Mouse (Mus musculus) thymus, postnatal 36 days (tissue): ENCODE measurements around the gene Cyb561.
A peak's percentile ranks its signal among the peaks of the same experiment; 100 is the strongest.

Experiments
- DNase-seq, 2 experiments: peaks; one replicate each; pipeline ENCODE4 v3.0.0; 2022; ENCODE audit warnings: mixed read lengths in 2 of 2

Cyb561 gene

DNA sequence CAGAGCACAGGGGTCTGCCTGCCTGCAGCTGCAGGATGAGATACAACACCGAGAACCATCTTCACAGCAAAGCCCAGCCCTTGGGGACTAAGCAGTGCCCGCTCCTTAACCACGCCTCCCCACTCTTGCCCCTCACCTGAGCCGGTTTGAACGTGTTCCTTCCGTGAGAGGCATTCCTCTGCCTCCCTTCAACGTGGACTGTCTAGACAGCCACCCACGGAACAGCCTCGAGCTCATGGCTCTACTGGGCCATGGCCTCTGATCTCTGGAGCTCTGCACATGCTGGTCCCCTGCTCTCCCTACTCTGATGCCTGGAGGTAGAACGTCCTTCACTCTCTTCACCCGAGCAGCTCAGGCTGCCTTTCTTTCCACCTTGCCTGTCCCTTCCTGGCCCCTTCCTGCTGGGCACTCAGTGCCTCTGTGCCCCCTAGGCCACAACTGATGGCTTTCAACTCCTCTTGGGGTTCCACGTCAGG is at the start of gene Cyb561:
Cyb561 (minus strand) TSS at position 426 of the 476 bp plus-strand sequence.
- DNase-seq, result no peak

GRCm38 (mm10) chr11:106001718-106002117 is 48.6 kb upstream of the Cyb561 start:
- no peak for DNase-seq

DNA sequence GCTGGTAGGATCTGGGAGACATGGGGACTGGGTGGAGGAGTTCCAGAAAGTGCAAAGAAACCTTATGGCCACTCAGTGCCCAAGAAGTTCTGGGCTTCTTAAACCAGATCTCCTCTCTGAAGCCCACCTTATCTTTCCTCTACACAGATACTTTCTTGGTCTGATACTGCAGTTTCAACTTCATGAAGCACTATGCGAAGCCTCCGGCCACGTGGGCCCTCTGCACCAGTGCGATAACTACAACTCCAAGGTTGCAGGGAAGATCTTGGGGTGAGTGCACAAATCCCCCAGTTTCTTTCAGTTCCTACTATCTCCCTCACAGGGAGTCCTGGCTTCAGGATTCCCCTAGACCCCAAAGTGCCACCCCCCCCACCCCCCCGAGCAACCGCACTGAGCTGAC is 46.9 kb upstream of the Cyb561 start:
- DNase-seq, result no peak

- DNase-seq, result no peak
These were observed 41.2 kb upstream of the Cyb561 start, which contains the start of gene Ace3 for GRCm38 (mm10) chr11:105994375-105994774. Gene Ace3 (plus strand): TSS chr11:105994675.

GRCm38 (mm10) chr11:105990231-105990630 is 37.1 kb upstream of the Cyb561 start:
- no peak for DNase-seq

DNA sequence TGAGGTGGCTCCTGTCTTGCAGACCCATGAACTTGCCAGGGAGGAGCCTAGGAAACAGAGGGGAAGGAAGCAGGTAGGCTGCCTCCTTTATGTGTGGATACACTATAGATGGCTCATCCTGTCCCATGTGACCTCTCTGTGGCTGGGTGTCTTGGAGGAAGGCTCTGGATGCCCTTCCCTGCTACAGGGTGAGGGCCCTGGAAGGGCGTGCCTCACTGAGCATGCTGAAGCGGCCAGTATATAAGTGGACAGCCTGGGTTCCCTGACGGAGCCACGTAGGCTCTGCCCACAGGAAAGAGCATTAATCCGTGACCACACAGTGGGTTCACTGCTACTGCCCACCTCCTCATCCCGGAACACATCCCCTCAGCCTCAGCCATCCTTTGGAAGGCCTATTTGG is 36.3 kb upstream of the Cyb561 start:
- no peak for DNase-seq

- DNase-seq, result no peak
These were observed 34.3 kb upstream of the Cyb561 start for GRCm38 (mm10) chr11:105987446-105987845.

DNA sequence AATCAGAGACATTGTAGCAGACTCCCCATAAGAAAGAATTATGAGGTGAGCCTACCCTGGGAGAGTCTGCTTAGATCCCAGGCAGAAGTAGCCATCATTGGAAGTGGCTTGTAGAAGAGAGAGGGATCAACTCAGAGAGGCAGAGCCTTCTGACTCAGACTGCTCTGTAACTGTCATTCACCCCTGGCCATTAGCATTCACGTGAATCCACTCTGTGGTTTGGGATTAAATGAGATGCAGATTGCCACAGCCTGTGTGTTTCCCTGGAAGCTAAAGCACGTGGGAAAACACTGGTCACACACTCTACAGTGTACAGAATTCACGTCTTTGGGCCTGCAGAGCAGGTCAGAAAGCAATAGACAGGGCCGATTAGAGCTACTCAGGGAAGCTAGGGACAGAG is 31.3 kb upstream of the Cyb561 start:
- no peak for DNase-seq

- no peak for DNase-seq
These were observed 25.5 kb upstream of the Cyb561 start for GRCm38 (mm10) chr11:105978634-105979033.

GRCm38 (mm10) chr11:105978232-105978631 is 25.1 kb upstream of the Cyb561 start:
- DNase-seq, result no peak

GRCm38 (mm10) chr11:105975636-105976035 is 22.5 kb upstream of the Cyb561 start:
- no peak for DNase-seq

GRCm38 (mm10) chr11:105975050-105975449 is 21.9 kb upstream of the Cyb561 start:
- DNase-seq, result no peak

DNA sequence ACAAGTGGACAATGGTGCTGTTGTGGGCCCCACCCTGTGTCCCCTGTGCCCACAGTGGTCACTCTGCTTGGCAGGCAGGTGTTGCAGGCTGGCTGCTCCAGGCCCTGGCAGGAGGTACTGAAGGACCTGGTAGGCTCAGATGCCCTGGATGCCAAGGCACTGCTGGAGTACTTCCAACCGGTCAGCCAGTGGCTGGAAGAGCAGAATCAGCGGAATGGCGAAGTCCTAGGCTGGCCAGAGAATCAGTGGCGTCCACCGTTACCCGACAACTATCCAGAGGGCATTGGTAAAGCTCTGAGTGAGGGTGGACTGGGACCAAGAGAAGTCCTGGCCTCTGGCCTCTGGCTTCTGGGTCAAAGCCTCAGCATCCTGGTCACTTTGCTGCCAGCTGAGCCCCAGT is 21.5 kb upstream of the Cyb561 start:
- no peak for DNase-seq

GRCm38 (mm10) chr11:105969516-105969915 is 16.4 kb upstream of the Cyb561 start:
- DNase-seq, result peak in 1 of 2 experiments; percentile 13

GRCm38 (mm10) chr11:105968948-105969347 is 15.8 kb upstream of the Cyb561 start:
- no peak for DNase-seq

- DNase-seq, result no peak
These were observed 14.8 kb upstream of the Cyb561 start, which contains the start of gene Ace for GRCm38 (mm10) chr11:105967741-105968574. Gene Ace (plus strand): TSS chr11:105967945.

DNA sequence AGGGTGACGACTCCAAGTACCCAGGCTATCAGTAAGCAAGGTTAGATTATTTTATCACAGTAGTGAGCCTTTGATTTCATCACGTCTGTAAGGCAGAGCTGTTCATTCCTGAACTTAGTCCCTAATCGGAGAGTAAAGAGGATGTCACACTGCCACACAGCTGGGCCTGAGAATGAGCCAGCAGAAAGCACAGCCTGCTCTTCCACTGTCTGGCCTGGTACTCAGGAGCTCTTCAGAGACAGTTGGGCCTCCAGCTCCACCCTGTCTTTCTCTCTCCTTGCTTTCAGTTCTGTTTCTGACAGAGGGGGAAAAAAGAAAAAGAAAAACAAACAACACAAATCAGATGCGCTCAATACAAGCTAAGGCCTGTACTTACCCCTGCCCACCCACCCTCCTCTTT is 13.2 kb upstream of the Cyb561 start:
- no peak for DNase-seq

DNA sequence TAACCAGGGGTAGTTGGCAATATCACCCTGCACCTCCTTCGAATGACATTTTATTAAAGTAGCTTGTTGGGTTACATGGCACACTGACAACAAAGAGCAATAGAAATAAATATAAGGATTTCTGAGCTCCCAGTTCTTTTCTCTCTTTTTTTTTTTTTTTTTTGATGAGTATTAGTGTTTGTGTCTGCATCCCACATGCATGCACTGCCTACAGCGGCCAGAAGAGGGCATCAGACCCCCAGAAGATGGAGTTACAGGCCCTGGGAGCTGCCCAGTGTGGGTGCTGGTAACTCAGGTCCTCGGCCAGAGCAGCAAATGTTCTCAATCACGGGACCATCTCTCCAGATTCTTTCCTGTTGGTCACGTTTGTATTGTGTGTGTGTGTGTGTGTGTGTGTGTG is 11.6 kb upstream of the Cyb561 start:
- no peak for DNase-seq

DNA sequence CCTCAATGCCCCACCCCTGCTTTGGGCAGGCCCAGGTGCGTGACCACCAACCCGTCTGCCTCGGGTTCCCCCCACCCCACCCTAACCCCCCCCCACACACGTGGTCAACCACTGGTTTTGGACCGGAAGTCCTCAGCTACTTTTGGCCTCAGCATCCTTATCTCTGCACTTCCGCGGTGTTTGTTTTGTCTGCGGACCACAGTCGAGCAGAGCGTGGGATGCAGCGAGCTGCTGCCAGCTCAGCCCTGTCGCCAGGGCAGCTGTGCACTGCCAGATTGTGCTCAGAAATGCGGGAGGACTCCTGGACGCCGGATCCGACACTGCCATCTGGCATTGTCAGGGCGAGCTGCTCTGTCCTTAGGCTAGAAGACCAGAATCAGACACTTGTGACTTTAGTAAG is 6.2 kb upstream of the Cyb561 start:
- DNase-seq, result no peak

GRCm38 (mm10) chr11:105958566-105958965 is 5.4 kb upstream of the Cyb561 start:
- DNase-seq, result no peak

DNA sequence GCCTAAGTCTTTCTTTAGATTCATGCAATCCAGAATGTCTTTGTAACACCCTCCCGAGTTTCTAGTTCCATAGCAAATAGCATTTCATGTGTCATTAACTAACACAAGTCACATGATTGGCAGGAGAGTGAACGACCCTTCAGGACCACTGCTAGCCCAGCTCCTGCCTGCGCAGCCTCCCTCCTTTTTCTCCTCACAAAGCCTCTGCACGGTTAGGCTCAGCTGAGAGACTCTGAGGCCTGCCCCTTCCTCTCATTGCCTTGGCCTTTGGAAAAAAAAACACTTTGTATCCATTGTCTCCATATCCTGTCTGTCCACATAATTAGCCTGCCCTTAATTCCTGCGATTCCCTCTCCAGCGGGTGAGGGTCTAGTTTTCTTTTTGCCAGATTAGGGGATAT is 4.4 kb upstream of the Cyb561 start:
- DNase-seq, result no peak

DNA sequence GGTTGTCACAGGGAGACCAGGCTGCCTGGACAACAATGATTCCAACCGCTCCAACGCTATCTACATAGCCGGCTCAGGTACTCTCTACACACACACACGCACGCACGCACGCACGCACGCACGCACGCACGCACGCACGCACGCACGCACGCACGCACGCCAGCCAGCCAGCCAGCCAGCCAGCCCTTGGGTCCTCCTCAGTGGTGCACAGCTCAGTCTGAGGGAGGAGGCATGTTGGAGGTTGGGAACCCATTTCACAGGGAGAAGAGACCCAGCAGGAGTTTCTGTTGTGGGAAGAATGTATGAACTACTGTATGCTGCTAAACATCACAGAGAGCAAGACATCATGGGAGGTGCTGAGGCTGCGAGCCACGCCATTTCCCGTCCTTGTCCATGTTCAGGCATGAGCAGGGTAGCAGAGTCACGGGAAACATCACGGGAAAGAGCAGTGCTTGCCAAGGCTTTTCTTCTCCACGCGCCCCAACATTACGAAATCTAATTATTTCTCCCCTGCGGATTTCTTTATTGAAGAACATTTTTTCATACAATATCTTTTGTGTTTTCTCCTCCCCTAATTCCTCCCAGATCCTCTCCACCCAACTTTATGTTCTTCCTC is 2.8 kb upstream of the Cyb561 start:
- no peak for DNase-seq

- no peak for DNase-seq
These were observed 266 bp upstream of the Cyb561 start for GRCm38 (mm10) chr11:105953402-105953801.

GRCm38 (mm10) chr11:105952111-105952510 is 1.0 kb downstream of the Cyb561 start:
- no peak for DNase-seq
